Mouse (Mus musculus): Measurements from ENCODE around the gene Opn4. TPM values are rescaled to one million over a fixed set of nuclear protein-coding genes. Genes with fewer than 3 reads are reported as not detected.

Opn4 gene
- total RNA-seq (2021) = not detected
- long read RNA-seq = 0 reads

- no peak for DNase-seq (ENCODE audit: low spot score in 2 of 2)
Measured at GRCm38 (mm10) chr14:34599941-34600340, at the start of gene Opn4. Gene Opn4, minus strand, starts transcription at chr14:34600142.

- DNase-seq (ENCODE audit: low spot score in 2 of 2) = no peak
Measured at GRCm38 (mm10) chr14:34647870-34648475, 48.0 kb upstream of the Opn4 start.

GRCm38 (mm10) chr14:34644140-34644539 lies 44.2 kb upstream of the Opn4 start:
- no peak for DNase-seq (ENCODE audit: low spot score in 2 of 2)

- DNase-seq (ENCODE audit: low spot score in 2 of 2) = no peak
Measured at GRCm38 (mm10) chr14:34635721-34636120, 35.8 kb upstream of the Opn4 start.

- no peak for DNase-seq (ENCODE audit: low spot score in 2 of 2)
Measured at GRCm38 (mm10) chr14:34635192-34635591, 35.2 kb upstream of the Opn4 start.

GRCm38 (mm10) chr14:34632722-34633448 lies 32.9 kb upstream of the Opn4 start:
- no peak for DNase-seq (ENCODE audit: low spot score in 2 of 2)

GRCm38 (mm10) chr14:34626824-34627223 lies 26.9 kb upstream of the Opn4 start:
- no peak for DNase-seq (ENCODE audit: low spot score in 2 of 2)

- DNase-seq (ENCODE audit: low spot score in 2 of 2) = no peak
Measured at GRCm38 (mm10) chr14:34623531-34624210, 23.7 kb upstream of the Opn4 start.

GRCm38 (mm10) chr14:34623074-34623473 lies 23.1 kb upstream of the Opn4 start:
- no peak for DNase-seq (ENCODE audit: low spot score in 2 of 2)

GRCm38 (mm10) chr14:34620611-34621376 lies 20.9 kb upstream of the Opn4 start:
- peak; percentile 23 to 44 for DNase-seq (ENCODE audit: low spot score in 2 of 2)

GRCm38 (mm10) chr14:34618808-34619207 lies 18.9 kb upstream of the Opn4 start:
- DNase-seq (ENCODE audit: low spot score in 2 of 2) = no peak

GRCm38 (mm10) chr14:34616821-34617220 lies 16.9 kb upstream of the Opn4 start:
- DNase-seq (ENCODE audit: low spot score in 2 of 2) = peak; percentile 84 to 88

- DNase-seq (ENCODE audit: low spot score in 2 of 2) = no peak
Measured at GRCm38 (mm10) chr14:34615625-34616024, 15.7 kb upstream of the Opn4 start.

GRCm38 (mm10) chr14:34615082-34615481 lies 15.1 kb upstream of the Opn4 start:
- no peak for DNase-seq (ENCODE audit: low spot score in 2 of 2)

- DNase-seq (ENCODE audit: low spot score in 2 of 2) = no peak
Measured at GRCm38 (mm10) chr14:34614551-34614950, 14.6 kb upstream of the Opn4 start.

- no peak for DNase-seq (ENCODE audit: low spot score in 2 of 2)
Measured at GRCm38 (mm10) chr14:34613523-34613922, 13.6 kb upstream of the Opn4 start.

GRCm38 (mm10) chr14:34612222-34612621 lies 12.3 kb upstream of the Opn4 start:
- no peak for DNase-seq (ENCODE audit: low spot score in 2 of 2)

- DNase-seq (ENCODE audit: low spot score in 2 of 2) = no peak
Measured at GRCm38 (mm10) chr14:34611591-34611990, 11.6 kb upstream of the Opn4 start.

GRCm38 (mm10) chr14:34601910-34602309 lies 2.0 kb upstream of the Opn4 start:
- no peak for DNase-seq (ENCODE audit: low spot score in 2 of 2)

- no peak for DNase-seq (ENCODE audit: low spot score in 2 of 2)
Measured at GRCm38 (mm10) chr14:34595596-34596255, 4.2 kb downstream of the Opn4 start.

Data from layer of hippocampus, postnatal 10 days (tissue).